Mouse (Mus musculus) heart, postnatal 25 days (tissue): ENCODE measurements around the gene Gbp2b. TPM values are rescaled to one million over a fixed set of nuclear protein-coding genes. Genes with fewer than 3 reads are reported as not detected.
"Not testable (repeated sequence)": the region's sequence is repeated elsewhere in the genome, so short reads cannot be mapped to it uniquely, and the experiment has no call there.

Experiments used
- DNase-seq: peaks from one replicate; pipeline ENCODE4 v3.0.0; 2022; ENCODE audit warnings: low spot score
- intact Hi-C: fragments of 180-260 bp; cut with DNase I; formaldehyde crosslinking; loops from one replicate; pipeline ENCODE4 v1.15.1; 2025
- total RNA-seq, 2 experiments: library from RNA; stranded (reverse); gene quantifications; 2 replicates each; pipeline ENCODE4 v1.2.3; 2021

The Gbp2b gene
- total RNA-seq, result under 1 TPM in 1 of 2 experiments, not detected in 1; 0.14 TPM

DNA sequence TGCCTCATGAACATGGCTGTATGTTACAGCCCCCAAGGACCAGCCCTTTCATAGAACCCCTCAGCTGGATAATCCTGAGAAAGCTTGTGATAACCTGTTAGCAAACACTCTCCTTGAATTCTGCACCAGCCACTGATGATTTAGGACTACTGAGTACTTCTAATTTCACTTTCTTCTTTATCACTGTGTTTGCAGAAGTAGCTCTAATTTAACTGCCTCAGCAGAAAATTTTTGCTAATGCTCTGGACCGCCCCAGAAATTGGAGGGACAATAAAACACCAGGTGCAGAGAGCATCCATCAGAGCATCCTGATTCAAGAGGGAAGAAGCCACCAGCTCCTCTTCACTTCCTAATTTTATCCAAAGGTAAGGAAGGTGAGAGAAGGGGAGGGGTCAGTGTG lies at the start of gene Gbp2b:
Gene Gbp2b (plus strand): TSS at position 301 of the 400 bp plus-strand sequence.
- no peak for DNase-seq
- intact Hi-C loops, result no loop called here

DNA sequence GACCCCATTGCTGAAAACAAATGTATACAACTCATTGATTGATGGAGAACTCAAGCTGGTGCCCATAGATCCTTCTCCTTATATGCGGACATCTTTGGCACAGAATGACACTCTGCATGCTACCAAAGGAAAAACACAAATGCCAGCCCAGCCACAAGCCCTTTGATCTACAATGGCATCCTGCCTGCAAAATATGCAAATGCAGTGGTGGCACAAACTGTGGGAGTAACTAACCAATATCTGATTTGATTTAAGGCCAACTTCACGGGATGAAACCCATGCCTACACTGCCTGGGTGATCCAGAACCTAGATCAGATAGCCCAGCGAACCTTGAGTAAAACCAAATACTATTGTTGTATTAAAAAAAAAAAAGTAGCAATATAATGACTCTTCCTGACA lies 48.0 kb upstream of the Gbp2b start:
- DNase-seq, result no peak
- intact Hi-C loops, result no loop called here

DNA sequence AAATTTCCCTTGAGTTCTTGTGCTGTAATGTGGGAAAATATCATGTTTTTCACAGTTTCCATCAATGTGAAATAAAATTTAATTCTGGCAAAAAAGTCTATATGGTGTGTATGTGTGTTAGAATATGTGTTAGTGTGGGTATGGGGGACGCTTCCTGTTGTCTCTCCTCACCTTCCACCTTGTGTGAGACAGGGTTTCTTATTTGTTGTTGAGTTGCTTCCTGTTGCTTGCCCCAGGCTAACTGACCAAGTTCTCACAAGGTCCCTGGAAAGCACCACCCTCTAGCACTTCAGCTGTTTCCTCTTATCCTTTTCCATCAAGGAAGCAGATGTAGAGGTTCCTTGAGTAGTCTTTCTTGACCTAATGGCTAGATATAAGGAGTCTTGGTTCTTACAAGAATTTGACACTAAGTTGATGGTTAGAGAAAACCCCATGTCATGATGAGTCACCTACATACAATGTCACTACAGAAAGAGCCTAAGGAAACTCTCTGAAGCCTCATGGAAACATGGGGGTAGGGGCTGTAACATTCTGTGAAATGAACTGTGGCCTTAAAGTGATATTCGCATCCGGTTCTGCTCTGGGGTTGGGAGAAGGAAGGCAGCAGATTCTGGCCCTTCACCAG lies 44.5 kb upstream of the Gbp2b start:
- DNase-seq, result no peak
- intact Hi-C loops, result no loop called here

DNA sequence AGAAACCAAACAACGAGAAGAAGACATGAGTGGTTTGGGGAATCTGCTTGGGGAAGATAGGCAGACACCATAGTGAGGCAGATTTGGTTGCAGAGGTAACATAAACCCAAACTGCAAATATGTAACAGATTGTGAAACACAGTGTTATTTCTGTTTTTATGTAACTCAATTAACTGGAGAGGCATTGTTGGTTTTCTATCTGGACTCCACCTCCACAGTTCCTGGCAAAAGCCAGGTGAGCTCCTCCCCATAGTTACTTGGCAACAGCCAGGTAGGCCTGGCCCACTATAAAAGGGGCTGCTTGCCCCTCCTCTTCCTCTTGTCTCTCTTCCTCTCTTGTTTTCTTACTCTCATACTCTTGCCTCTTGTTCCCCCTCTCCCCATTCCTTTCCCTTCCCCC lies 40.0 kb upstream of the Gbp2b start:
- intact Hi-C loops, result no loop called here

DNA sequence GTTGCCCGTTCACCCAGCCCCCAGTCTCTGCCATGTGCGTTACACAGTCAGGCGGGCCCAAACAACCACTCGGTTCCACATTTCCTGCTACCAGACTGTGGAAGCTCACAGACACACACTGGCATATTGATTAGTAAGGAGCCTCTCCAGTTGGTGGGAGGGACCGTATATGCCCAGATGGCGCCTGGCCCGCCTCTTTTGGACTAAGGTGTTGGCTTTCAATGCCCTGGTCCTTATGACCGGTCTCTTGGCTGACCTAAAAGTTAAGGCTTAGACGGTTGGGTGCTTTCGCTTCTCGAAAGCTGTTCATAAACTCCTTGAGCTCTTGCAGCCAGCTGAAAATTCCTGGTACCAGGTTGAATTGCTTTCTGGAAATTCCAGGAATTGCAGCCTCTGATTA lies 39.0 kb upstream of the Gbp2b start:
- DNase-seq, result no peak
- intact Hi-C loops, result no loop called here

More for the DNA sequence above, 40.0 kb upstream of the Gbp2b start:
- no peak for DNase-seq

DNA sequence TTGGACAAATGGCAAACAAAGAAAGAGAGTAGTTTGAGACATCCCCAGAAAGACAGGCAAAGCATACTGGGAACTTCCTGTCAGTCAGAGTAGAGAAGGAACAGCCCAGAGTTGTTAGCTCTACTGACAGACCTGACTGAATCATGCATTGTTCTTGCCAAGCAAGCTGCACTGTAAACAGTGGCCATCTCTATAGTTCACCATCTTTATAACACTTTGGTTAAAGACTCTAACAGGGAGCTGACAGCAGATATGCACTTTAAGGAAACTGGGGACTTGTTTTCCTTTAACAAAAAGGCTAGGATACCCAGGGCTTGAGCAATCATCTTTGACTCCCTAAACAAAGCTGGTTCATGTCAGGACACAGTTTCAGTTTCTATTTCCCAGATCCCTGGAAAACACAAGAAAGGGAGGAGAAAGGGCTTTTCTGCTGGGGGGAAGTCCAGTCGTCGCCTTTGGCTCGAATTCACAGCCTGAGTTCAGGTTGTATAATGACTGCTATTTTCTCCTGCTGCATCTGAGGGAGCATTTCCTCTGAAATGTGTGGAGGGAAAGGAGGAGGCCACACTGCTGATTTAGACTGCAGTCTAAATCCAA lies 34.9 kb upstream of the Gbp2b start, which contains the start of gene Gbp3:
Gene Gbp3 (plus strand): TSS at position 395 of the 597 bp plus-strand sequence.
- peak; percentile 58 for DNase-seq
- intact Hi-C loops, result loop anchor here (1.0 to 10.0 kb wide), 6 partner anchors 29 to 145 kb away; partner anchors contain the start of genes Gbp5, Gbp7 and Kyat3

DNA sequence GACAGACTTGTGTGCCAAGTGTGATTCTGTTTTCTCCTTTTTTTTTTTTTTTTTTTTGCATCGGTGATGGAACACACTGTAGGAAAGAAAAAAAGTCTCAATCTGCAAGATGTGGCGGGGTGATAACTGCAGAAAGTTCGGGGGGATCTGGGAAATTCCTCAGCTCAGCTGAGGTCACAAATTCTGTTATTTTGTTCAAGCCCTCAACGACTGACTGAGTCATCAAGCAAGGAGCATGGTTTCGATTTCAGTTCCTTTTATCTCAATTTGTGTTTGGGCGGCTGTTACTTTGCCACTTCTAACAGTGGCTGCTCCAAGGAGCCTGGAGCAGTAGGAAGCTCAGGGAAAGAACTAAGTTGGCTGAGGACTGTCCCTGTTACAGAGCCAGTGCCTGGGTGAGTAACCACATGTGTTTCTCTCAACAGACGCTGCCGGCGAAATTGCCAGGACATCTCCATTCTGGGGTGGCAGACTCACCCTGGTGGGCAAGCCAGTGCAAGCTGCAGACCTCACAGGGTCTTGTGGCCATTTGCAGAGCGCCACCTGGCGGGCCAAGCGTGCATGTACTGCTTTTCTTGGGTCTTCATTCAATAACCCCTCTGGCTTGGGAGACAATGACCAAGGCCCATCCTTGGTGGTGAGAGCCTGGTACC lies 34.2 kb upstream of the Gbp2b start:
- DNase-seq, result peak; percentile 76
- intact Hi-C loops, result loop anchor here (1.0 to 10.0 kb wide), 5 partner anchors 30 to 144 kb away; partner anchors contain the start of genes Gbp5, Gbp7 and Kyat3

DNA sequence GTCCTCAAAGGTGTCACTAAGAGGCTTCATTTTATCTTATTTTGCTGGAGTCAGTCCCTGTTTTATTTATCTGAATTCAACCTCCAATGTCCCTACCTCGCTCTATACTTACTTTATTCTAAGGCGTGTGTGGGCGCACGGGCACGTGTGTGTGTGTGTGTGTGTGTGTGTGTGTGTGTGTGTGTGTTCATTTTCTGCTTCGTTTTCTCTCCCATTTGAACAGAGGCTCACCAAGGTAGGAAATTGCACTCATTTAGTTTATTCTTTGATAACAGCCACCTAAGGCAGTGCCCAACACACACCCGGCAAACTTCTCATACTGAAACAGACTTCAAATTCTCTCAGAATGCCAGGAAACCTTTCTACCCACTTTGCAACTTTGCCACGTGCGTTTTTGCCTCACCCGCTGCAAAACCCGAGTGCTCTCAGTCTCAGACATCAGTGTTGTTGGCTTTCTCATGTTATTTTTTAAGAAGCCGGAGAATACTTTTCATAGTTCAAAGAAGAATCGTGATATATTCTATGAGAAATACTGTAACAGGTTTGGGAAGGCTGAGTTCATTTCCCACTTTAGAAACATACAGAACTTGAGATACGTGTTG lies 33.5 kb upstream of the Gbp2b start:
- intact Hi-C loops, result loop anchor here (2.0 to 10.0 kb wide), 3 partner anchors 30 to 144 kb away; partner anchors contain the start of genes Gbp7 and Kyat3
- no peak for DNase-seq

DNA sequence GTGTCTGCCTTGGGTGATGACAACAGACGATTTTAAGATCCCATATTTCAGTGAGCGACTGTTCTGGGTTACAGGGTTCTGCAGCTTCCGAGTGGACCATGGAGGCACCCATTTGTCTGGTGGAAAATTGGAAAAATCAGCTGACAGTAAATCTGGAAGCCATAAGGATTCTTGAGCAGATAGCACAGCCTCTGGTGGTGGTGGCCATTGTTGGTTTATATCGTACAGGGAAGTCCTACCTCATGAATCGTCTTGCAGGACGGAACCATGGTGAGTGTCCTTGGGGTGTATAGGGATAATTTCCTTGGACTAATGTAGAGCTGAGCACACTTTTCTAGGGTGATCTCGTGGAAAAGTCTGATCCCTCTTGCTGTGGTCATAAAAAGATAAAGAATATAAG lies 33.0 kb upstream of the Gbp2b start:
- intact Hi-C loops, result loop anchor here (2.0 to 10.0 kb wide), 3 partner anchors 31 to 143 kb away; partner anchors contain the start of genes Gbp7 and Kyat3
- DNase-seq, result no peak

DNA sequence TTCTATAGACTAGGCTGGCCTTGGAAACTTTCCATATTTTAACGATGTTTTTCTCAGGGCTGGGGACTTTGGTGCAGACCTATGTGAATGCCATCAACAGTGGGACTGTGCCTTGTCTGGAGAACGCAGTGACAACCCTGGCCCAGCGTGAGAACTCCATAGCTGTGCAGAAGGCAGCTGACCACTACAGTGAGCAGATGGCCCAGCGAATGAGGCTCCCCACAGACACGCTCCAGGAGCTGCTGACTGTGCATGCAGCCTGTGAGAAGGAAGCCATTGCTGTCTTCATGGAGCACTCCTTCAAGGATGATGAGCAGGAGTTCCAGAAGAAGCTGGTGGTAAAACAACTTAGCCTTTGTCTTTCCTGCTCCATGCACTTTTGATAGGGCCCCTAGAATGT lies 27.2 kb upstream of the Gbp2b start:
- not testable (repeated sequence) for DNase-seq
- intact Hi-C loops, result loop anchor here (10.0 kb wide), 1 partner anchor 137 kb away; the partner anchor contains the start of gene Kyat3

DNA sequence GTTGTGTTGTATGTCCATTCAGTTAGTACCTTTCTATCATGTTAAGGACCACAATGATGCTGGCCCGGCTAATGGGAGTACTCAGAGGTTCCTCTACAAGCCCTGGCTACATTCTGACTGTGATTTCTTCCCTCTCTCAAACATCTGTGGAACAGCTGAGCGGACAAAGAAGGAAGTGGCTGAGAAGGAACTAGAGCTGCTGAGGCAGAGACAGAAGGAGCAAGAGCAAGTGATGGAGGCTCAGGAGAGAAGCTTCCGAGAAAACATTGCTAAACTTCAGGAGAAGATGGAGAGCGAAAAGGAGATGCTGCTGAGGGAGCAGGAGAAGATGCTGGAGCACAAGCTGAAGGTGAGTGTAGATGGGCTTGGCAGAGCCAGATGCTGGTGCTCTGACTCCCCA lies 23.9 kb upstream of the Gbp2b start:
- no peak for DNase-seq
- intact Hi-C loops, result no loop called here

DNA sequence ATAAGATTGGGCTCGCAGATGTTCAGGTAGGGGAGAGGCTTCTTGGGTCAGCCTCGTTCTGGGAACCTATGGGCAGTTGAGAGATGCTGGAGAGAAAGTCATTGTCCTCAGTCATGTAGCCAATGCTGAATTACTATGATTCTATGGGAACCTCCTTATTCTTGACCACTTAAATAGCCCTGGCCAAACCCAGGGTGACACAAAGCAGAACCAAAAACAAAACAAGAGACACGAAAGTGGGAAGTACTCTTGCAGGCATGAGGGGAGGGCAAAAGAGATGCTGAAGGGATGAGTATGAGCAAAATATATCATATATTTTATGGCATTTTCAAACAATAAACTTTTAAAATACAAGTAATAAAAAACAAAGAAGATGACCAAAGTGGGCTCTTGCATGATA lies 17.5 kb upstream of the Gbp2b start:
- intact Hi-C loops, result no loop called here
- DNase-seq, result no peak

DNA sequence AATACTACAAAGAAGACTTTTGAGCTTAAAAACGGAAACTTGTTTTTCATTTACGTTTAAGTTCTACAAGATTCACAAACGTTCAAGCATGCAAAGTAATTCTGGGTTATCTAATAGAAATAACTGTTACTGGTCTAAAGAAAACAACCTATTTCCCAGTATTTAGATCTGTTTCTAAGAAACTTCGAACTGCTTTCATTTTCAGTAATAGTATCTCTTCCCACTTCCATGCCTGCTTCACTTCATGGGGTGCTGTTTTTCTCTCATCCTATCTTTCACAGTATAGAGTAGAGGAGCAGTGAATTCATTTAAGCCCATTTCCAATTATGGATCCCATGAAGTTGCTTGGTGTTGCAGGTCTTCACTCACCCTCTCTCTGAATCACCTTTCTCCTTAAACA lies 16.3 kb upstream of the Gbp2b start:
- no peak for DNase-seq
- intact Hi-C loops, result no loop called here

DNA sequence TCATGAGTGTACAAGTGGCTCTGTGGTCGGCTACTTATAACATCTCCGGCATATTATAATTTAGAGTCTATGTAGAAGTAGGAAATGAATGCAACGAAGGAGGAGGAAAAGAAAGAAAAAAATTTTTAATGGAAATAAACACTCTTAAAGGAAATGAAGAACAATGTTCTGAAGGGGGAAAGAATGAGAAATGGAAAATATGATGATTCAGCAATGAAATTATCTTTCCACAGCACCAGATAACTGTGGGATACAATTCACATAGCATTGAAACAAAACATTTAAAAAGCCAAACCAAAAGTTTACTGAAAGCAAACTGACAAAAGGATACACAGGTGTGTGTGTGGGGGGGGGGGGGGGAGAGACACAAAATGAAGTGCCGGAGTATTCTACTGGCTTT lies 11.6 kb upstream of the Gbp2b start:
- DNase-seq, result no peak
- intact Hi-C loops, result no loop called here

DNA sequence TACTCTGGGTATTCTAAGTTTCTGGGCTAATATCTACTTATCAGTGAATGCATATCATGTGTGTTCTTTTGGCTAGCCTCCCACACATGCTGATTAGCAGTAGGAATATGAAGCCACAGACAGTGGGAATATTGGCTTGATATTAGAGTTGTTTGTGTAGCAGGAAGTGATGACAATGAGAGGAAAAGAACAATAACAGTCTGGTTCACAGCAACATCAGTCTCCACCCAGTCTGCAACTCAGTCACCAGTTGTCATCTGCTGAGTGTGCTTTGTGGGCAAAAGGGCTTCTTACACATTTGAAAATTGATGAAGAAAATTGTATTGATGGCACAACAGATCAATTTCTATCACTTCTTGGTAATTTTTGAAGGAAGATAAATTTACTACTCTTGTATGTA lies 7.3 kb upstream of the Gbp2b start:
- DNase-seq, result no peak
- intact Hi-C loops, result no loop called here

DNA sequence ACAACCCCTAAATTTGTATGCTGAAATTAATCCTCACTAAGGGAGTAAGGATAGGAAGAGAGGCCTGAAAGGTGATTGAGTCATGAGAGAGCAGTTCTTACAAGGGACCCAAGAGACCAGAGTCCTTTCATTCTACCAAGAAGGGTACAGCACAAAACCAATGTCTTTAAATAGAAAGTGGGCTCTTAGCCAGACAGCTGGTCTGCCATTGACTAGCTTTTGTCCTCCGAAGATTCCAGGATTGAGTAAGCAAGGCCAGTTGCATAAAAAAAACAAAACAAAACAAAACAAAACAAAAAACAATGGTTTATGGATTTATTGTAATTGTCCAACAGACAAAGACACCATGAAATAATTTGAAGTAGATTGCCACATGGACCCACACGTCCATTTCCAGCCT lies 5.8 kb upstream of the Gbp2b start:
- intact Hi-C loops, result no loop called here
- DNase-seq, result no peak

DNA sequence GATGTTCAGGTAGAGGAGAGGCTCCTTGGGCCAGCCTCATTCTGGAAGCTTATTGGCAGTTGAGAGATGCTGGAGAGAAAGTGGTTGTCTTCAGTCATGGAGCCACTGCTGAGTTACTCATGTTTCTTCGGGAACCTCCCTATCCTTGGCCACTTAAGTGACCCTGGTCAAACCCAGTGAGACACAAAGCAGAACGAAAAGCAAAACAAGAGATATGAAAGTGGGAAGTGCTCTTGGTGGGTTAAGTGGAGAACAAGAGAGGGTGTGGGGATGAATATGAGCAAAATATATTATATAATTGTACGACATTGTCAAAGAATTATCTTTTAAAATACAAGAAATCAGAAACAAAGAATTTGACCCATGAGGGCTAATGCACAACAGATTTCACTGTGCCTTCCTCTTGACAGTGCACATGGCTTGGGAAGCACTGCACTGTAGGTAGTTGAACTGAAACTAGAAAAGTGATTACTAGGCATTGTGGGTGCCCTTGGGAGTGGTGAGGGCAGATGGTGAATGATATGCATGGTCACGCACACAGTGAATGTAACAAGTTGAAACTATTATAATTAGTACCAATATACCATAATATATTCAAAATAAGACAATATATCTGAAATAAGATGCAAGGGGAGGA lies 4.1 kb upstream of the Gbp2b start:
- DNase-seq, result no peak
- intact Hi-C loops, result no loop called here

DNA sequence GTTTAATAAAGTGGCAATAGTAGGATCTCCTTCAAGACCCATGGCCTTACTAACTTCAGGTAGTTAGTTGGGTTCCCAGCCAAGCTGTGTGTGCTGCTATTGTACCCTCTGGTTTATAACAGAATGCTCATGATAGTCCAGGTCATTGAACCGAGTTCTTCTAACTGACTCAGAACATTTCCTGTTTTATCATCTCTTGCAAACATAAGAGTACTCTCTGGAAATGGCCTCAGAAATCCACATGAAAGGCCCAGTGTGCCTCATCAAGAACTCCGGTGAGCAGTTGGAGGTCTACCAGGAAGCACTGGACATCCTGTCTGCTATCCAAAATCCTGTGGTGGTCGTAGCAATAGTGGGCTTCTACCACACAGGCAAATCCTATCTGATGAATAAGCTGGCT lies 3.3 kb downstream of the Gbp2b start:
- intact Hi-C loops, result no loop called here
- no peak for DNase-seq

DNA sequence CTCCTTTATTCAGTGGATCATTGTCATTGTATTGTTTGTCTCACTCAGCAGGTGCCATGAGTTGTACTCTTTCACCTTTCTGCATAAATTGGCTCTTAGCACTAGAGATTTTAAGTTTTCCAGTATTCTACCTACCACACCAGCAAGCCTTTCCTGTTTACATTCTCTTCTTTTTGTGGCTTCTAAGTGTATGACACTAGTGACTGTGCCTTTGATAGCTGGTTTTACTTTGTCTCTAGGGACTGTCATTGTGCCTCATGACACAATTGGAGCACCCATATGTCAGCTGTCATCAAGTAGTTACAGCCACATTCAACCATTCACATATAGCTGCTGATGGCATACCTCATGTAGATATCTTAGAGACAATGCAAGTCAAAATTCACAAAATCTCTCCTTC lies 7.0 kb downstream of the Gbp2b start:
- DNase-seq, result no peak
- intact Hi-C loops, result no loop called here

DNA sequence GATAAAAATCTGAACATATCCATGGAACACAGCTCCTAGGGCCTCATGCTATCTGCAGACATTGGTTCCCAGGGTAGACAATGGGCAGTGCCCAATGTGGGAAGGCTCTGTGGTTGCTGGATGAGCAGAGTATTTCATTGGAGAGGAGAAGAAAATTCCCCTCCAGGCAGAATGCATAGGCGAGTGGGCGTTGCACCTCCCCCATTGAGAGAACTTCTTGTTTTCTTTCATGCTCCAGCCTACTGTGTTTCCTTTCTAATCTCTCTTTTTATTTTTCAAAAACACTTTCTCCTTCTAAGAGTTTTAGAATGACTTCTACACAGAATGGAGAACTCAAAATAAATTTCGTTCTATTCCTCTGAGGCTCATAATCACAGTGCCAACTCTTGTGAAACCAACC lies 24.0 kb downstream of the Gbp2b start:
- no peak for DNase-seq
- intact Hi-C loops, result loop anchor here (2.0 kb wide), 1 partner anchor 46 kb away; no protein-coding TSS in a partner anchor
